Mouse (Mus musculus) heart, postnatal 10 days (tissue): ENCODE measurements at regions not wholly inside any gene's neighbourhood (a gene's known extent, or its start where the extent isn't known, plus 50 kb on each side); places are given as distances from the start of the nearest gene placed in this dataset.
"Not testable (repeated sequence)": the region's sequence is repeated elsewhere in the genome, so short reads cannot be mapped to it uniquely, and the experiment has no call there.

Experiments
- DNase-seq, 2 experiments: peaks; one replicate each; pipeline ENCODE4 v3.0.0; 2021
- intact Hi-C: fragments of 180-260 bp; cut with DNase I; formaldehyde crosslinking; loops from one replicate; pipeline ENCODE4 v1.15.1; 2025

DNA sequence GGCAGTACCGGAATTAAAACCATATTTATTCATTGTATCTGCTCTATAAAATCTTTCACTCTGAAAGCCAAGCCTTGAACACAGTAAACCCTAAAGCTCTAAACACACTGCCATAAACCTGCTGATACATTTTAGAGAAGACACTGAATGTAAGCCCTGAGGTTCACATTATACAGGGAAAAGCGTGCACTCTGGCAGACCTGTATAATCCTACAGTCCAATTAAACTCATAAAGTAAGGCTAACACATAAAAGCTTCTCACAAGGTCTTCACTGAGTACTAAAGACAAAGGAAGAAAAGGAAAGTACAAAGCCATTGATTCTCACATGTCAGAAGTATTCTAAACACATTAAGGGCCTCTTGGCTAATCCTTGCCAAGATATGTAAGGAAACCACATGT, 302.8 kb downstream of the Cylc2 start:
- DNase-seq = no peak

GRCm38 (mm10) chr4:51519750-51520149, 303.3 kb downstream of the Cylc2 start:
- intact Hi-C loops = no loop called here
- no peak for DNase-seq

More for the DNA sequence above, 302.8 kb downstream of the Cylc2 start:
- intact Hi-C loops = no loop called here

- intact Hi-C loops = no loop called here
- no peak for DNase-seq
These were observed 328.9 kb downstream of the Cylc2 start for GRCm38 (mm10) chr4:51545419-51545818.

- intact Hi-C loops = no loop called here
- DNase-seq = no peak
These were observed 343.2 kb downstream of the Cylc2 start for GRCm38 (mm10) chr4:51559693-51560092.

DNA sequence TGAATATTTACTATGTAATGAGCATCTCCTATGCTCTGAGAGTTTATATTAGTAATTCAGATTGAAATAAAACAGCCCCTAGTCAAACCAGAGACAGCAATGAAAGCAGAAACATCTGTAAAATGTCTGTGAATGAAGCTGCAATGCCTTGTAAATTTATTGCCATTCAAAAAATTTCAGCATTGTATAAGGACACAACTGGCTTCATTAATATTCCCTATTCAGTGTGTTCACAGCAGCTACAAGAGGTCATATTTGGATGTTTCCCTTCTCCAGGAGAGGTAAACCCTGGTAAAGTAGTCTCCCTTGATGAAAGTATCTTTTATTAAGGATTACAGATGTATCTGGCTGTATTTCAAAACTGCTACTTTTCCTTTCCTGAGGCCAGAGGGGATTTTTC, 343.6 kb downstream of the Cylc2 start:
- intact Hi-C loops = no loop called here
- DNase-seq = no peak

DNA sequence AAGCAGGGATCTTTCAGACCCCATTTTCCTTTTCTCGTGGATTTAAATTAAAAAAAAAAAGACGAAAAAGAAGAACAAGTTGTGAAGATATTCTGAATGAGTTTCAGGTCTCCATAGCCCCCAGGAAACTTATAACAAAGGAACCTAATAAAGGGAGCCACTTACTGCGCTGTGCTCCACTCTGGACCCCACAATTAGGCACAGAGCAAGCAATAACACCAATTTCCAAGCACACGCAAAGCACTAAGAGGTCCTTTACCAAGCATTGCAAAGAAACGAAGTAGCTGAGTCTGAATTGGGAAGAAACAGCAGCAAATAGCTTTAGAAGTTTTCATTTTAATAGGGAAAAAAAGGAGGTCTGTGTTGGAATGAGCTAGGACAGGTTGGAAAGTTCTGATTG, 345.9 kb downstream of the Cylc2 start:
- DNase-seq = no peak
- intact Hi-C loops = no loop called here

DNA sequence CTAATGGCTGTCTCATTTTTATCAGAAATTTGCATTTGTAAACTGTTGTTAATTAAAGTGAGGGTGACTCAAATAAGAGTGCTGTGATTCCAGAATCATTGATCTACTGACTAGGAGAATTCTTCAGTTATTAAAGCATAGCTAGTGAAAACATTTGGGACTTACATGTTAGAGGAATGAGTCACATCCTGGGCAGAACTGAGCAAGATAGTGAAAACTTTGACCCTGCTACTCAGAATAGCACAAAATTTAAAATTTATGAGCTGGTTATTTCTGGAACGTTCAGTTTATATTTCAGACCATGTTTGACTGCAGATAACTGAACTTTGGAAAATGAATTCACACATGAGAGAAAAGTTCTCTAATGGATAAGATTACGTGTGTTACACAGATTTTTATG, 360.0 kb downstream of the Cylc2 start:
- intact Hi-C loops = no loop called here
- DNase-seq = no peak

GRCm38 (mm10) chr4:51594044-51594443, 377.6 kb downstream of the Cylc2 start:
- no peak for DNase-seq
- intact Hi-C loops = no loop called here

- no peak for DNase-seq
- intact Hi-C loops = no loop called here
These were observed 381.4 kb downstream of the Cylc2 start for GRCm38 (mm10) chr4:51597850-51598249.

- intact Hi-C loops = no loop called here
These were observed 383.7 kb downstream of the Cylc2 start for GRCm38 (mm10) chr4:51599984-51600747.

GRCm38 (mm10) chr4:51627289-51627688, 410.8 kb downstream of the Cylc2 start:
- intact Hi-C loops = no loop called here
- no peak for DNase-seq

More at GRCm38 (mm10) chr4:51599984-51600747, 383.7 kb downstream of the Cylc2 start:
- DNase-seq = no peak

DNA sequence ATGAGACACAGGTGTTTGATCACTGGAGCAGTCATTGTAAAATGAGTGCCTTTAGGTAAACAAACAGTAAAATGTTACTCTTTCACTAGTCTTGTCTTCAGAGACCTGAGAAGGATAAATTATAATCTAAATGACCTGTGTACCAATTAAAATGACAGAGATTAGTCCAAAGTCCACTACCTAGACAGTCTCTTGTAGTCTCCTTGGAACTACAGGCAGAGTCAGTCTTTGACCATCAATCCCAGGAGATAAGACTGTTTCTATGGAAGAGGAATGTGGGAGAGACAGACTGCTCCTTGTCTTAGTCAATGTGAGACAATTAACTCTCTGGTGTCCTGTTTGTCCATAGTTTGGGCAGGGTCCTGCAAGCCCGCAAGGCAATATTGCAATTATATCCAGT, 417.0 kb downstream of the Cylc2 start:
- intact Hi-C loops = no loop called here
- no peak for DNase-seq

GRCm38 (mm10) chr4:51657325-51657724, 440.8 kb downstream of the Cylc2 start:
- DNase-seq = no peak
- intact Hi-C loops = no loop called here

DNA sequence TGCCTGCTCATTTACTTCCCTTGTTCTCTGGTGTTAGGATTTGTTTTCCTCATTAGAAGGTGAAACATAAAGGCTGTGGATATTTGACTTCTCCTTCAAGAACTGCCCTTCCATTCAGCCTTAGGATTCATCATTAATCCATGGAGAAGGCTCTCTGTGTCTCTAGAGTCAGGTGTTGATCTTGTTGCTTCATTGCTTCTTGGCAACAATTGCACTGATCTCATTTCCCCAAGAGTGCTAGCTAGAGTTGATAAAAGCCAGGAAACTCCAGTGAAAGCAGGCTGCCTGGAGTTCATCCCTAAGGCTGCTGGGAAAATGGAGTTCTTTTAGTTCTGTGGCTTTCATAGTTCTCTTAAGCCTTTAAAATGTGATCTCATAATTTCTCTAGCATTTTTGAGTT, 441.8 kb downstream of the Cylc2 start:
- intact Hi-C loops = no loop called here
- peak; percentile 8 to 18 for DNase-seq

DNA sequence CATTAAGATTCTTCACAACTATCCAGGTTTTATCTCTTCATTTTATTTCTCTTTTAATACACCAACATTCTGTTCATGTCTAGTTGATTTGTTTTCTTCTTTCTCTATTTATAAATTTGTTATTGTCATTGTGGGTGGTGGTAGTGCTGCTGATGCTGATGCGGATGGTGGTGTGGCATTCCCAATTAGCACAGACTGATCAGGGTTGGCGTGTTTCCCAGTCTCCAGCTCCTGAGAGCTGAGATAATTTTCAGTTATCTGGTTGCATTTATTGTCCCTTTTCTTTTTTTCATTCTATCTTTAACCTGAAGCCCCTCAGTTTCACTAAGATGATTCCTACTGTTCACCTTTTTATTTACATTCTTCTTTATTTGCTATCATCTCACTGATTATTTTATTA, 455.0 kb downstream of the Cylc2 start:
- intact Hi-C loops = no loop called here
- DNase-seq = no peak

GRCm38 (mm10) chr4:51674406-51674805, 457.9 kb downstream of the Cylc2 start:
- intact Hi-C loops = no loop called here
- no peak for DNase-seq

GRCm38 (mm10) chr4:51679097-51679496, 462.6 kb downstream of the Cylc2 start:
- DNase-seq = no peak
- intact Hi-C loops = no loop called here

DNA sequence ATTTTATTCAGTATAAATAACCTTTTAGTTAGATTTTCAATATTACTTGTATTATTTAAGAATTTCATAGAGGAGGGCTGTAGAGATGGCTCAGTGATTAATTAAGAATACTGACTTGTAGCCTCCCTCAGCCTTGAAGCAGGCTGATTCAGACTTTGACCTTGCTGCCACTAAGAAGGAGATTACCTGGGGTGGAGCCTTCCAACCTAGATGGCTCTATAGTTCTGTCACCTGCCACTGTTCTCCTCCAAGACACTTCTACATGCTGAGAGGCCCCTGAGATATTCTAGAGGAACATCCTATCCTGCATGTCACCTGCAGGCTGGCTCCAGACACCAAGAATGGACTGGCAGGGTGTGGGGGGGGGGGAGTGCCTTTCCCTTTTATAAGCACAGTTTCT, 466.9 kb downstream of the Cylc2 start:
- intact Hi-C loops, DNase-seq: not testable (repeated sequence)

DNA sequence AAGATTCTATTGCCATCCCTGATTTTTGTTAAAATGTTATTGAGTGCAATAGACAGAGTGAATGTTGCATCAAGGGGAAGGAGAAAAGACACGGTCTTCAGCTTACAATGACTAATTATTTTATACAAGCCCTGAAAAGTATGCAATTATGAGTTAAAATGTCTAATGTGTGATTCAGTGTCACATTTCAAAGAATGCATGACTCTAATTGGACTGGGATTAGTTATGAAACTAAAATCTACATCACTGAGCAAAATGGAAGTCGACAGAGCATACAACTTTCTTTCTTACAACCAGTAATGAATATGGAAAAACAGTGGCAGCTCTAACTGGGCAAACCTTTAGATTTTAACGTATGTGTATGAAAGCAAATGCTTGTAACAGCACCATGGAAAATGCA, 470.2 kb downstream of the Cylc2 start:
- intact Hi-C loops = no loop called here
- DNase-seq = no peak
